Mouse (Mus musculus) left cerebral cortex, postnatal 10 days (tissue): Measurements from ENCODE around the gene Irgm1. TPM values are rescaled to one million over a fixed set of nuclear protein-coding genes. Genes with fewer than 3 reads are reported as not detected.
A peak's percentile ranks its signal among the peaks of the same experiment; 100 is the strongest.
"Not testable (repeated sequence)": the region's sequence is repeated elsewhere in the genome, so short reads cannot be mapped to it uniquely, and the experiment has no call there.

ENCODE experiments used
- DNase-seq, 2 experiments: peaks; one replicate each; pipeline ENCODE4 v3.0.0; 2021 to 2022; ENCODE audit warnings: low spot score in 2 of 2, mixed read lengths in 1 of 2; ENCODE audit errors: extremely low spot score in 1 of 2
- intact Hi-C: fragments of 180-260 bp; cut with DNase I; formaldehyde crosslinking; loops from one replicate; pipeline ENCODE4 v1.15.1; 2025
- total RNA-seq, 2 experiments: library from RNA; stranded (reverse); gene quantifications; 2 replicates each; pipeline ENCODE4 v1.2.3; 2021

Gene Irgm1
- total RNA-seq, 2 experiments from 2014 or later, result 2.8 to 3.6 TPM

DNA sequence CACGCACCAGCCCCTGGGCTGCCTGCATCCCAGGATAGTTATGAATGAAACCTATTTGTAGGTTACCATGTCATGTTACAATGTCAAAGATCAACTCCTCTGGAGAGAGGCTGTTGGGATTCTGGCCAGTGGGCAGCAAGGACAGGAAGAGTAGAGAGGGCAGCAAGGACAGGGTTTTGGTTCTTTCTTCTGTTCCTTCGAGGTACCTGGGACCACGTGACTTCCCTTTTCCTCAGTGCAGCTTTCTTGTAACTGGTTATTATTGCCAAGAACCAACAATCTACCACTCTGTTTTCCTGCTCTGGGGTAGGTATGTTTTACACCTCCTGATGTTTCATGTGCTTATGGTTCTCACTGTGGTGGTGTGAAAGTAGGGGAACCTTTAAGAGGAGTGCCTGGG is 7.7 kb downstream of the Irgm1 start:
- intact Hi-C loops, result no loop called here
- DNase-seq, result no peak

DNA sequence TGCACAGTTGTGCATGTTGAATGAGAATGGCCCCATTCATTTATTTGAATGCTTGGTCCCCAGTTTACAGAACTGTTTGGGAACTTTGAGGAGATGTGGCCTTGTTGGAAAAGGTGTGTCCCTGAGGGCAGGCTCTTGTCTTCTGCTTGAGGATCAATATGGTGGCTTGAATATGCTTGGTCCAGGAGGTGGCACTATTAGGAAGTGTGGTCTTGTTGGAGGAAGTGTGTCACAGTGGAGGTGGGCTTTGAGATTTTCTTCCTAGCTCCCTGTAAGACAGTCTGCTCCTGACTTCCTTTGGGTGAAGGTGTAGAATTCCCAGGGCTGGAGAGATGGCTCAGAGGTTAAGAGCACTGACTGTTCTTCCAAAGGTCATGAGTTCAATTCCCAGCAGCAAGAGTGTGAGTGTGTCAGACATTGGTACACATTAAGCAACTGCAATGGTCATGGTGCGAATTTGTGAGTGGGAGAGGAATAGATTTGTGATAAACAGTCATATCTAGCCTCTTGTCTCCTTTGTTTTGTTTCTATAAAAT is 8.6 kb downstream of the Irgm1 start:
- intact Hi-C loops, result no loop called here
- no peak for DNase-seq

DNA sequence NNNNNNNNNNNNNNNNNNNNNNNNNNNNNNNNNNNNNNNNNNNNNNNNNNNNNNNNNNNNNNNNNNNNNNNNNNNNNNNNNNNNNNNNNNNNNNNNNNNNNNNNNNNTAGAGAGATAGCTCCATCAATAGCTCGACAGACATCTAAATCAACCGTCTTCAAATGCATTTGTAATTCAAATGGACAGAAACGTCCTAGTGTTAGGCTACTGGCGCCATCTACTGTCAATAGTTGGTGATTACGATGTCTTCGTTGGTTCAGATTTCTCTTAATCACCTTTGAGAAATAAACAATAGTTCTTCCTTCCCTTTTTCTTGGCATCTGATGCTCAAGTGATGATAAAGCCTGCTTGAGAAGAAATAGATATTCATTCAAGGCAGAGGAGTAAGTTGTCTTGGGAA is 12.5 kb downstream of the Irgm1 start:
- intact Hi-C loops, result no loop called here
- peak in 1 of 2 experiments; percentile 43 for DNase-seq

DNA sequence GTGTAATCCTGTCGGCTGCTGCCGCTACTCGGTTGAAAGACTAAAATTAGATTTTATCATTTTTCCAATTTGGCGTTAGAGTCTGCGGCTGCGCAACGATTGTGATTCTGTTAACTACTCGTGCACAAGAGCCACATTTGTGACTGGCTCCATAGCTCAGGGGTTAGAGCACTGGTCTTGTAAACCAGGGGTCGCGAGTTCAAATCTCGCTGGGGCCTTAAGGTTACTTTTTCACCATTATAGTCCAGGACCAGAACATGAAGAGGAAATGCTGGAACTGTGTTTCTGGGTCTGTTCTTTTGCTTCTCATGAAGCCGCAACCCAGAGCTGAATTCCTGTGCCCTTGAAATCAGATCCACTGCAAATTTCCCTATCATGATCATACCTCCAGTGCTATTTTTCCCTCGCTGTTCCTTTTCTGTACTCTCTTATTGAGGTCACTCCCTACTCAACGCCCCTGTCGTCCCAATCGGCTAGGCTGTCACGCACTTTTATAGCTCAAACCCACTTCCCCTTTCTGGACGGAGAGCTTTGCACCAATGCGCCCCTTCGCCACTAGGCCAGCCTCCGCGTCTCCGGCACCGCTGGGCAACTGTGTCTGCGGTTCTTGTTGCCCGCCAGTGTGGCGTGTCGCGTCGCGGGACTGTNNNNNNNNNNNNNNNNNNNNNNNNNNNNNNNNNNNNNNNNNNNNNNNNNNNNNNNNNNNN is 17.9 kb downstream of the Irgm1 start:
- intact Hi-C loops, result no loop called here
- DNase-seq, result peak; percentile 80 to 88

DNA sequence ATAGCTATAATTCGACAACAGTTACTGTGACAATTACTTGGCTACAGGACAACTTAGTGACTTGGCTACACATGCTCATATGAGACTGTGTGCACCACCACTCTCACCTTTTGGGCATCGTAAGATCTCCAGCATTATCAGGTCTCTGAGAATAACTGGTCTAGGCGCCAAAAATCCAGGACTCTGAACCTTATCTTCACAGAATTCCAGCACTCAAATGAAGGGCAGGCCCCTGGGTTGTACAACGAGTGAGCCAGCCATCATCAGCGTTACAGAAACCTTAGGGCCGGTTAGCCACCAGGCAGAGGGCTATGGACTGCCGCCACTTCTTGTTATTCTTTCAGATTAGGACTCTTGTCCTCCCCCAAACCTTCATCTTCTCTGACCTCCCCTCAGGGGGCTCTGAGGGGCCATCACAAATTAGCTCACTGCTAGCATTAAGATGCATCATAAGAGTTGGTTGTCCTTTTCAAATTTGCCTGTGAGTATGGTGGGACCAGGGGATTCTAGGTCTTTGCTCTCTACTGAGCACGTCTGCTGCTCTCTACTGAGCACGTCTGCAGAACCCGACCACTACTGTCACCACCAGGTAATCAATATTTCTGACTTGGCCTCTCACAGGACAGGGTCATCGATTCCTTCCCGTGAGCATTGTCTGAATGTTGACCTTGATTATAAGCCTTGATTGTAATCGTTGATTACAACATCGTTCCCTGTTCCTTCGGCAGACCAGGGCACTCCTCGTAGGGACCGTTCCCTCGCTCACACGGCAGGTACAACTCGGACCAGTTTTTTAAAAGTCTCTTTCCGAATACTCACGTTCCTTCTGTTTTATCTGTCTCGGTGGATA is 18.6 kb downstream of the Irgm1 start:
- DNase-seq, result no peak

DNA sequence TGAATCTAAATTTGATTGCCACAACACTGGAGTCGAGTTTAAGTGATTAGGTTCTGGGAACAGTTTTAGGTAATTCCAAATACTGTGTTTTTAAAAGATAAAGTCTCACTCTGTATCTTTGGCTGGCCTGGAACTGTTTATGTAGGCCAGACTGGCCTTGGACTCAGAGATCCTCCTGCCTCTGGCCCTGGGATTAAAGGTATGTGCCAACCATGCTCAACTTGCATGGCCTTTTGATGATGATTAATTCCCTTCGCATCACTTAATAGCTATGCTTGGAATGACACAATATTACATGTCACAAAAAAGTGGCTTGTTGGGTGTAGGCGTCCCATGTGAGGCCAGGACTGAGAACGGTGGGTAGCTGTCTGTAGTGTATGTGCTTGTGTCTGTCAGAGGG is 19.3 kb downstream of the Irgm1 start:
- intact Hi-C loops, result no loop called here
- DNase-seq, result no peak

More for the DNA sequence above, 18.6 kb downstream of the Irgm1 start:
- intact Hi-C loops, result no loop called here

DNA sequence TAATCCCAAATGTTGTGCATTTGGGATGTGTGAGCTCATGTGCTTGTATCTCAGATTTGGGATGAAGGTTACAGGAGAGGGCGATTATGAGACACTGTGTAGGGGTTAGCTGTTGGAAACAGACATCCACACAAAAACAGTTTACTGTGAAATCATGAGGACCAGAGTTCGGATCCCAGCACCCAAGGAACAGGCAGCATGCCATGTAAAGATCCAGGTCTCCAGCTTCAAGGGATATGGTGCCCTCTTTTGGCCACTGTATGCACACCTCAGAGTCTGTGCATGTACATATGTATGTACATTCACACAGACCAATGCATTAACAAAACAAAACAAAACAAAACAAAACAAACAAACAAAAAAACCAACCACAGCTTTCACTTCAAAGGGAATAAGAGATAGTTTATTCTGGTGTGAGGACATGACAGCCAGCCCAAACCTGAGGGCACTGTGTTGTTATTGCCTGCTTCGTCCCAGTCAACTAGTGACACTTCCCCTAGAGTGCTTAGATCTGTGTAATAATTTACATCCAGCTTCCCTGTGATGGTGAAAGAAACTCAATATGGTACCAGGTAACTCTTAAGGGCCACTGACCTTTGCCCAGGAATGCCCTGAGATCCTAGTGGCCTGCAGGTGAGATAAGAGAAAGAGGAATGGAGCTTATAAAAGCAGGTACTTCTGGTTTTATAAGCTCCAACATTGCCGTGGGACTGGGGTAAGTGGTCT is 20.1 kb downstream of the Irgm1 start:
- intact Hi-C loops, result no loop called here

DNA sequence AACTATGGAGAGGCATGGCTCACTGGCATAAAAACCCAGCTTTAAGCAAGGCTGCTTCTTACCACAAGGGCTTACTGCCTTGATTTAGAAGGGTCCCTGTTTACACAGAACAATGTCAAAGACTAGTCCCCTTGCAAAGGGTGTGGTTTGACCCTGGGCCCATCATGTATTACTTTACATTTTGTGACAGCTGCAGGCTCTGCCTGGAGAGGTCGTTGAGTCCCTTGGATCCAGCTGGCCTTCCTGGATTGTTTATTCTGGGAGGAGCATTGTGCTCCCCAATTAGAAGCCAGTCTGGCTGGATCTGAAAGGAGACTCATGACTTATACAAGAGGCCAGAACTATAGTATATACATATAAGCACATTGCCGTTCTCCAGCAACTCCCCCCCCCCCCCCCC is 21.2 kb downstream of the Irgm1 start:
- intact Hi-C loops, result no loop called here
- DNase-seq, result no peak

More for the DNA sequence above, 20.1 kb downstream of the Irgm1 start:
- DNase-seq, result no peak

DNA sequence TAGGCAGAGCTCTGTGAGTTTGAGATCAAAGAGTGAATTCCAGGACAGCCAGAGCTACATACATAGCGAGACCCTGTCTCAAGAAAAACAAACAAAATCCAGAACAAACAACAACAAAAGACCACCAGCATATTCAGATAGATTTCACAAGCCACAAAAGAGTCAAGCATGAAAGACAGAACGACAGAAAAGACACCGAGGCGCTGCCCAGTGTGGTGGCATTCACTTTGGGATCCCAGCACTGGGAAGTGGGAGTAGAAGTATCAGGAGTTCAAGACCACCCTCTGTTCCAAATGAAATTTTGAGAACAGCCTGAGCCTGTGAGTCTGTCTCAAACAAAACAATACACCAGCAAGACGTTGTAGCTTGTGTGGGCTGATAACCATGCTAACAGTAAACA is 24.6 kb downstream of the Irgm1 start:
- intact Hi-C loops, result no loop called here
- no peak for DNase-seq

DNA sequence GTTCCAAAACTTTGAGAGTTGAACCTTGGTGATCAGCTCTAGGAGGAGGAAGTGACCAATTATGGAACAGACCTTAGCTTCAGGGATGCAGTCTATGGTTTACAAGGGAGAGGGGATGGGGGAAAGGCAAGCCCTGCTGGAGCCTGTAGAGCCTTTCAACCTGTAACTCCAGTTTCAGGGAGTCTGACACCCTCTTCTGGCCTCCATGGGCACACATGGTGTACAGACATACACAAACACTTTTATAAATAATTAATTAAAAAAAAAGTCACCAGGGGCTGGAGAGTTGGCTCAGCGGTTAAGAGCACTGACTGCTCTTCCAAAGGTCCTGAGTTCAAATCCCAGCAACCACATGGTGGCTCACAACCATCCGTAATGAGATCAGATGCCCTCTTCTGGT is 25.1 kb downstream of the Irgm1 start:
- DNase-seq, intact Hi-C loops: not testable (repeated sequence)

DNA sequence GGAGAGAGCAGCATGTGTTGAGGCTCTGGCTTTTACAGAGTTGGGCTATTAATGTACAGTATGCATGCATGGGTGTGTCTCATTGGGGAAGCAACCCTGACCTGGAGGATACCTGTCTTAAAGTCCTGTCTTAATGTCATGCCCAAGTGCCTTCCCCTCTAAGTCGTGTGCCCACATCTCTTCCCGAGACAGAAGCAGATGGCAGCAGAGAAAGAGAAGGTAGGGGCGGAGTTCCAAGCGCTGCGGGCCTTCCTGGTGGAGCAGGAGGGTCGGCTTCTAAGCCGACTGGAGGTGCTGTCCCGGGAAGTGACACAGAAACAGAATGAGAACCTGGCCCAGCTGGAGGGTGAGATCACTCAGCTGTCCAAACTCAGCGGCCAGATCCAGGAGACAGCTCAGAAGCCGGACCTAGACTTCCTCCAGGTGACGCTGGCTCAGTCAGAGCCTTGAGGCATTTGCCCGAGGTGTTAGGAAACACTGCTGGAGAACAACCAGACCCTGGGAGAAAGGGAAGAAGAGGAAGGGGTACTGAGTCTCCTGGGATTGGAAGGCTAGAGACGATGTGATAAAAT is 26.2 kb downstream of the Irgm1 start:
- no peak for DNase-seq
- intact Hi-C loops, result no loop called here

DNA sequence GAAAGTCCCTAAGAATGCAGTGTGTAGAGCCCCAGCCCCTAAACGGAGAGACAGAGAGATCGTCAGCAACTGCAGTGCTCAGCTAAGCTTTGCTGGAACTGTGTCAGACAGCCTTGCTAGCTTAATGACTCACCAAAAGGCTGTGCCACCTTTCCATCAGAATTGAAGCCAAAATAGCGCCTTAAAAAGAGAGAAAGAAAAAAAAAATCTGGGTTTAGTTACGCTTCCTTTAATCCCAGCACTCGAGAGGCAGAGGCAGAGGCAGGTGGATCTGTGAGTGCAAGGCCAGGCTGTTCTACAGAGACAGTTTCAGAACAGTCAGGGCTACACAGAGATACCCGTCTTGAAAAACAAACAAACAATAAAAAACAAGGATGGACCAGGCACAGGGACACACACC is 27.2 kb downstream of the Irgm1 start:
- intact Hi-C loops, result no loop called here

DNA sequence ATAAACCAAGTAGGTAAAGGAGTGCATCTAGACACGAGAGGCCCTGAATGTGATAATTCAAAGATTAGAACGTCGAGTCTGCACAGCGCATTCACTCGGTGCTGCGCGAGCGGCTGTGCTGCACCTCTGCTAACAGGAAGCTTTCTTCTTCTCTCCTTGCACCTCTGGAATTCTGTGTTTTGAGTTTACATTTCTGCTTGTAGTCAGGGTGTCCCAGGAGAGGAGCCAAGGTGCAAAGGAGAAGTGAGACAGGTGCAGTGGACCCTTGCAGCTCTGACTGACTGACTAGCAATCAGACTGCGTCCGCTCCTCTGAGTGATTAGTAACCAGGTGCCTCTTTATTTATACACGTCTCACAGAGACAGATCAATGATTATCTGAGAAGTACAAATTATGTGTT is 28.3 kb downstream of the Irgm1 start:
- intact Hi-C loops, result no loop called here
- DNase-seq, result no peak

More for the DNA sequence above, 27.2 kb downstream of the Irgm1 start:
- no peak for DNase-seq

DNA sequence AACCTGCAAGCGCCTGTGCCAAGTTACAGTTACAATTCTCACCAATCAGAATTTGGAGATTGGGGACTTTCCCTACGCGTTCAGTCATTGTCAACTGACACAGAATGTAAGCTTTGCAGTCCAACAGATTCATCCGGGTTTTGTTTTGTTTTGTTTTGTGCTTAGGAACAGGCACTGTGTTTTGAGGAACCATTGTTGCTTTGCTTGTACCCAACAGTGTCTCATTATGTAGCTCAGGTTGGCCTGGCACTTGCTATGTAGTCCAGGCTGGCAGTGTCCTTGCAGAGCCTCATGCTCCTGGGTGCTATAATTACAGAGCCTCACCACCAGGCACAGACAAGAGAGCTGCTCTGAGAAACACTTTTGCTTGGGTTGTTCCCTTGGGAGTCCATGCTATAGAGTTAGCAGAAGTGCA is 29.1 kb downstream of the Irgm1 start:
- intact Hi-C loops, result no loop called here
- no peak for DNase-seq

DNA sequence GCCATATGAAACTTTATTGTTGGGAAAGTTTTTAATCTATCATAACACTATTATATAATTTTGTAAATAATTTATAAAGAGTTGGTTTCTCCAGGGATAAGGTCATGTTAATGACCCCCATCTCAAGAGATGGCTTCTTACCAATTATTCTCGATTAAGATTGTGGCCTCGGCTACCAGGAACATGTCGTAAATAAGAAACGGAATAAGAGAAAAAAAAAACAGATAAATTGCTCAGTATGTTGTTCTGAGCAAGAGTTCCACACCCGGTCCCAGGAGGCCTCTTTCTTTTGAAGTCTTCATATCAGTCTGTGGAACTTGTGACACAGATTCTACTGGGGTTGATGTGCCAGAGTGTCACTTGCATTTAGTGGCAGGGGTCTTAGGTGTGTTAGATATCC is 30.3 kb downstream of the Irgm1 start:
- intact Hi-C loops, result no loop called here
- no peak for DNase-seq

DNA sequence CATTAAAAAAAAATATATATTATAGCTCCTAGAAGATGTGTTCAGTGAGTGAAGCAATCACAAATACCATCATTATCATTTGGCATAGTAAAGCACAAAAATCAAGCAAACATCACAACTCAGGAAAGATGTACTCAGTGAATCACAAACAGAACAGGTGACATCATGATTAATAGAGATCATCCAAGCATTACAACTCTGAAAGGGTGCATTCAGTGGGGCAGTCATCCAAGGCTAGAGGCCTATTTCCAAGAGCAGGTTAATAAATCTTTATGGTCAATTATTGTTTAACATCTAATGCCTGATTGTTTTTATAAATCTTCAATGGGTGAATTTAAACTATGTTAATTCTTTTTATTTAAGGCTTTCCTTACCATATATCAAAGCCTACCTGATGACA is 30.7 kb downstream of the Irgm1 start:
- no peak for DNase-seq
- intact Hi-C loops, result no loop called here

DNA sequence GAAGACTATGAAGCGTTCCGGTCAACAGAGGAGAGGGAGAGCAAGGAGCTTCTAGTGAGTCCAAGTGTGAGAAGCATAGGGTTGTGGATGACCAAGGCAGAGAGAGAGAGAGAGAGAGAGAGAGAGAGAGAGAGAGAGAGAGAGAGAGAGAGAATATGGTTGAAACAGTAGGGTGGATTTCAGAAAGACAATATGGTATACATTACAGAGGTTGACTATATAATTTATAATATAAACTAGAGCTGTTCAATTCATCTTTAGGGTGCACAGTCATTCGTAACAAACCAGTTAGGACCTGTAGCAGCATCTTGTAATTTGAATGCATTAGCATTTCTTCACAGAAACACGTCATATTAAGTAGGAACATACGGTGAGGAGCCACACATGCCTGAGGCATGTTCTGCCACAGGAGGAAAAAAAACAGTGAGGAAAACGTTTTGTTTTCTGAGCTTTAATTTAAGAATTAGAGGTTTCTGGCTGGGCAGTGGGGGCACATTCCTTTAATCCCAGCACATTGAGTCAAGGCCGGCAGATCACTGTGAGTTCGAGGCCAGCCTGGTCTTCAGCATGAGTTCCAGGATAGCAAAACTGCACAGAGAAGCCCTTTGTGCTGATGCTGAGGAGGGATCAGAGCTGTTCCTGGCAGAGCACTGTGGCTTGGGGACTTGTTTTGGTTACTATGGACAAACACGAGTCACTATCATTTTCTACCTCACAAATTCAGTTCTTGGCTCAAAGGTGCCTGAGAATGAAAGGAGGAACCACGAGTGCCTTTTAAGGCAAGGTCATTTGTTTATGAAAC is 32.4 kb downstream of the Irgm1 start:
- intact Hi-C loops, result no loop called here
- no peak for DNase-seq

DNA sequence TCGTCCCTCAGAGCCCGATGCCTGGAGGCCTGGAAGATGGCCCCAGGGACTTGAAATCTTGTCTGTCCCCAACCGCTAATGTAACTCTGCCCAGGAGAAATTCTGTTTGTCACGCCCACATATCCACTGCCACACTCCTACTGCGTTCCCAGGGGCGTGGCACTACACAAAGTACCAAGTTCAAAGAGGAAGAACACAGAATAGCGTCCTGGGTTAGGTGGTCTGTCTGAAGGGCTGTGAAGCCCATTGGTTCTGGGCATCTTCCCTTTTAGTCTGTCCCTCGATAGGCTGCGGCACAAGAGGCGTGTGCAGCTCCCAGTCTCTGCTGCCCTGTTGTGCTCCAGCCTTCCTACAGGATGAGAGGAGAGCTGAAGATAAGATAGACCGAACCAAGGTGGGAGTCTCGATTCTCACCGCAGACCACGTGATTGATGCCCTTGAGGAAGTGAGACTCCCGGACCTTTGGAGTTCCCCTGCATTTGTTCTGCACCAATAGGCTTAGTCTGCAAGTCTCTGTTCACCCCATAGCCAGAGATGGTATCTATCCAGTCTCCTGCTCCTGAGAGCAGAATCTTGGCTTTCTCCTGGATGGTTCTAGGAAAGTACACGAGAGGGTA is 33.2 kb downstream of the Irgm1 start:
- intact Hi-C loops, result no loop called here
- DNase-seq, result no peak
